Mouse (Mus musculus): ENCODE results near the gene Morn1. TPM values are rescaled to one million over a fixed set of nuclear protein-coding genes. Genes with fewer than 3 reads are reported as not detected.

Gene Morn1
- polyA plus RNA-seq, 1 experiment: 44.0 TPM

- no peaks in the 10 kb centered on the region; the same call in 1 of the 2 replicates for H3K36me3 ChIP-seq (ENCODE audit: control insufficient read depth, insufficient read depth, low read length)
- TF ChIP-seq POLR2A (IDR thresholded peaks at IDR 0.05; ENCODE audit: control insufficient read depth, low read depth, low read length) (no peak), CTCF (IDR thresholded peaks at IDR 0.05; ENCODE audit: control insufficient read depth, insufficient read depth, insufficient replicate concordance, low read depth, low read length) (no peak)
- H3K27ac ChIP-seq (ENCODE audit: control insufficient read depth, insufficient read depth, low read depth, low read length): no peak overlapping the region
- H3K27me3 ChIP-seq (ENCODE audit: control insufficient read depth, insufficient read depth, low read length): no peaks in the 10 kb centered on the region
- H3K4me1 ChIP-seq (ENCODE audit: control insufficient read depth, insufficient read depth, low read length): peaks cover 5% of the 10 kb centered on the region
- H3K4me3 ChIP-seq (ENCODE audit: control insufficient read depth, low read depth, low read length): no peak overlapping the region
These were observed 31.1 kb downstream of the Morn1 start for GRCm38 (mm10) chr4:155117396-155117978.

- H3K36me3 ChIP-seq (ENCODE audit: control insufficient read depth, insufficient read depth, low read length): no peaks in the 10 kb centered on the region; the same call in 1 of the 2 replicates
- no peak overlapping the region for H3K27ac ChIP-seq (ENCODE audit: control insufficient read depth, insufficient read depth, low read depth, low read length)
- H3K4me1 ChIP-seq (ENCODE audit: control insufficient read depth, insufficient read depth, low read length): peaks cover 6% of the 10 kb centered on the region
These were observed 31.9 kb downstream of the Morn1 start for GRCm38 (mm10) chr4:155118278-155118677.

DNA sequence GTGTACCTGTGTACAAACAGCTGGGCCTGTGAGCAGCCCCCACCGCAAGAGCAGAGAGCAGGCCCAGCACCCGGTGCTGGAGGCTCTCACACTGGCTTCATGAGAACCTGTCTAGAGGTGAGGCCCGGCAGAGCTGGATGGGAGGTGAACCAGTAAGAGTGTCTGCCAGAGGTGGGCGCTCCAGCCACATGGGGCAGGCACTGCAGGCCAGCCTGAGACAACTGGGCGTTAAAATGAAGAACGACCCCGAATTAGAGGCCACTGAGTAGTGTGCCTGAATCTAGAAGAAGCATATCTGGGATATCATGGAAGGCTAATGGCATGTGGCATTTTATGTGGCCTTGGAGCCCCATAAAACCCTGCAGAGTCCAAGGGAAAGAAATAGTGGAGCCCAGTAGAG, 33.7 kb downstream of the Morn1 start:
- TF ChIP-seq POLR2A (IDR thresholded peaks at IDR 0.05; ENCODE audit: control insufficient read depth, low read depth, low read length) (no peak), CTCF (IDR thresholded peaks at IDR 0.05; ENCODE audit: control insufficient read depth, insufficient read depth, insufficient replicate concordance, low read depth, low read length) (no peak)
- Histone ChIP-seq H3K4me1 (ENCODE audit: control insufficient read depth, insufficient read depth, low read length) (peaks cover 6% of the 10 kb centered on the region), H3K4me3 (ENCODE audit: control insufficient read depth, low read depth, low read length) (no peak overlapping the region), H3K27me3 (ENCODE audit: control insufficient read depth, insufficient read depth, low read length) (no peaks in the 10 kb centered on the region), H3K27ac (ENCODE audit: control insufficient read depth, insufficient read depth, low read depth, low read length) (no peak overlapping the region), H3K36me3 (ENCODE audit: control insufficient read depth, insufficient read depth, low read length) (no peaks in the 10 kb centered on the region)

More at GRCm38 (mm10) chr4:155118278-155118677, 31.9 kb downstream of the Morn1 start:
- Histone ChIP-seq H3K27me3 (ENCODE audit: control insufficient read depth, insufficient read depth, low read length) (no peaks in the 10 kb centered on the region), H3K4me3 (ENCODE audit: control insufficient read depth, low read depth, low read length) (no peak overlapping the region)
- TF ChIP-seq POLR2A (IDR thresholded peaks at IDR 0.05; ENCODE audit: control insufficient read depth, low read depth, low read length) (no peak), CTCF (IDR thresholded peaks at IDR 0.05; ENCODE audit: control insufficient read depth, insufficient read depth, insufficient replicate concordance, low read depth, low read length) (no peak)

GRCm38 (mm10) chr4:155120583-155120982, 34.2 kb downstream of the Morn1 start:
- Histone ChIP-seq H3K36me3 (ENCODE audit: control insufficient read depth, insufficient read depth, low read length) (no peaks in the 10 kb centered on the region), H3K27ac (ENCODE audit: control insufficient read depth, insufficient read depth, low read depth, low read length) (no peak overlapping the region), H3K27me3 (ENCODE audit: control insufficient read depth, insufficient read depth, low read length) (no peaks in the 10 kb centered on the region), H3K4me1 (ENCODE audit: control insufficient read depth, insufficient read depth, low read length) (peaks cover 6% of the 10 kb centered on the region), H3K4me3 (ENCODE audit: control insufficient read depth, low read depth, low read length) (no peak overlapping the region)
- no peak for TF ChIP-seq POLR2A (IDR thresholded peaks at IDR 0.05; ENCODE audit: control insufficient read depth, low read depth, low read length)
- TF ChIP-seq CTCF (IDR thresholded peaks at IDR 0.05; ENCODE audit: control insufficient read depth, insufficient read depth, insufficient replicate concordance, low read depth, low read length): no peak

DNA sequence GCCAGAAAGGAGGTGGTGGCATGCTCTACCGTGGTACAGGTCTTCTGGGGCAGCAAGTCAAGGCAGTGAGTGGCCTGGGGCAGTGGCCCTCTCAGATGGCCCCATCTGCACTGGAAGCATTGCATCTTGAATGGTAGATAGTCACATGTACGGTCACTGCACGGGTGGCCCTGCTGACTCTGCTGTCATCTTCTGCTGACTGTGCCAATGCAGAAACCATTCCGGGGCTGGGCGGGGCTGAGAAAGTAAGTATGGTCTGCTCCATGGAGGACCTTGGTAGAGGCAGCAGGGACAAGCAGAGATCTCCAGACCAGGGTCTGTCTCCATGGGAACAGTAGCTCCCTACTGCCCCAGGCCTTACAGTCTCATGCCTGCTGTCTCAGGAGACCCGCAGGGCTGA, 34.8 kb downstream of the Morn1 start:
- Histone ChIP-seq H3K4me3 (ENCODE audit: control insufficient read depth, low read depth, low read length) (no peak overlapping the region), H3K27ac (ENCODE audit: control insufficient read depth, insufficient read depth, low read depth, low read length) (no peak overlapping the region), H3K27me3 (ENCODE audit: control insufficient read depth, insufficient read depth, low read length) (no peaks in the 10 kb centered on the region), H3K4me1 (ENCODE audit: control insufficient read depth, insufficient read depth, low read length) (peaks cover 6% of the 10 kb centered on the region), H3K36me3 (ENCODE audit: control insufficient read depth, insufficient read depth, low read length) (no peaks in the 10 kb centered on the region)
- TF ChIP-seq POLR2A (IDR thresholded peaks at IDR 0.05; ENCODE audit: control insufficient read depth, low read depth, low read length) (no peak), CTCF (IDR thresholded peaks at IDR 0.05; ENCODE audit: control insufficient read depth, insufficient read depth, insufficient replicate concordance, low read depth, low read length) (no peak)

DNA sequence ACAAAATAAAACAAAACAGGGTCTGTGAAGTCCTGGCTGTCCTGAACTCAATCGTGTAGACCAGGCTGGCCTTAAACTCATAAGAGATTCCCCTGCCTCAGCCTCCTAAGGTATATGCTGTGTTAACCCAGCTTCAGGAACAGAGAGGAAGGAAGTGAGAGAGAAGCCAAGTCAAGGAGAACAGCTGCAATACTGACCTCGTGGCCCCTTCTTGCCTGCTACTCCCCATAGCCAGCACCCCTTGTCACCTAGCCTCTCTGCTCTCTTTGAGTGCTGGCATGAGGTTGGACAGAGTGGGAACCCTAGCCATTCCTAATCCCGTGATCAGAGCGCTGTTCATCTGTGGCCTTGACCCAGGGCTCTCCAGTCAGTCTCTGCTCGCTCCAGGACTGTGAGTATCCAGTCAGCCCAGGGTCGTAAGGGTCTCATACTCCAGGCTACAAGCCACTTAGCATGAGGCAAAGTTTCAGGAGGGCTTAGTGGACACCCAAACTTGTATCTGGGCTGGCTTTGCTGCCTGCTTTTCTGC, 35.6 kb downstream of the Morn1 start:
- Histone ChIP-seq H3K36me3 (ENCODE audit: control insufficient read depth, insufficient read depth, low read length) (no peaks in the 10 kb centered on the region), H3K27me3 (ENCODE audit: control insufficient read depth, insufficient read depth, low read length) (no peaks in the 10 kb centered on the region), H3K4me1 (ENCODE audit: control insufficient read depth, insufficient read depth, low read length) (peaks cover 6% of the 10 kb centered on the region), H3K27ac (ENCODE audit: control insufficient read depth, insufficient read depth, low read depth, low read length) (no peak overlapping the region), H3K4me3 (ENCODE audit: control insufficient read depth, low read depth, low read length) (no peak overlapping the region)
- TF ChIP-seq CTCF (IDR thresholded peaks at IDR 0.05; ENCODE audit: control insufficient read depth, insufficient read depth, insufficient replicate concordance, low read depth, low read length): no peak
- no peak for TF ChIP-seq POLR2A (IDR thresholded peaks at IDR 0.05; ENCODE audit: control insufficient read depth, low read depth, low read length)

- Histone ChIP-seq H3K27ac (ENCODE audit: control insufficient read depth, insufficient read depth, low read depth, low read length) (no peak overlapping the region), H3K4me3 (ENCODE audit: control insufficient read depth, low read depth, low read length) (no peak overlapping the region), H3K4me1 (ENCODE audit: control insufficient read depth, insufficient read depth, low read length) (peaks cover 6% of the 10 kb centered on the region), H3K27me3 (ENCODE audit: control insufficient read depth, insufficient read depth, low read length) (no peaks in the 10 kb centered on the region), H3K36me3 (ENCODE audit: control insufficient read depth, insufficient read depth, low read length) (no peaks in the 10 kb centered on the region)
- TF ChIP-seq POLR2A (IDR thresholded peaks at IDR 0.05; ENCODE audit: control insufficient read depth, low read depth, low read length) (no peak), CTCF (IDR thresholded peaks at IDR 0.05; ENCODE audit: control insufficient read depth, insufficient read depth, insufficient replicate concordance, low read depth, low read length) (no peak)
These were observed 36.2 kb downstream of the Morn1 start for GRCm38 (mm10) chr4:155122444-155123040.
